Mouse (Mus musculus): ENCODE results near the gene Manbal. TPM values are rescaled to one million over a fixed set of nuclear protein-coding genes. Genes with fewer than 3 reads are reported as not detected.

Gene Manbal
- polyA plus RNA-seq, 1 experiment from 2014 or later: 54.0 TPM

- no peak for ATAC-seq (replicated peaks; ENCODE audit: extremely low read depth, insufficient read depth, low FRiP score)
- no peaks in the 10 kb centered on the region; the same call in 1 of the 2 replicates for H3K9me3 ChIP-seq (replicated peaks; ENCODE audit: control insufficient read depth, low read length)
- H3K9ac ChIP-seq (ENCODE audit: low read length): no peak overlapping the region
- no peak overlapping the region for H3K4me2 ChIP-seq (ENCODE audit: low read depth, low read length)
- H3K4me1 ChIP-seq (ENCODE audit: control insufficient read depth, insufficient read depth, low read length): no peaks in the 10 kb centered on the region
- 73% methylated on average over 3 of the region's 3 CpGs for WGBS
- no peaks in the 10 kb centered on the region for H3K27me3 ChIP-seq (ENCODE audit: control insufficient read depth, insufficient read depth, low read length)
- H3K36me3 ChIP-seq (ENCODE audit: control insufficient read depth, insufficient read depth): no peaks in the 10 kb centered on the region
- H3K27ac ChIP-seq (ENCODE audit: low read length): no peak overlapping the region
- no peak overlapping the region for H3K4me3 ChIP-seq (ENCODE audit: low read length)
Measured at GRCm38 (mm10) chr2:157354106-157354505, 13.3 kb upstream of the Manbal start.

- Histone ChIP-seq H3K4me1 (ENCODE audit: control insufficient read depth, insufficient read depth, low read length) (0 out of 2 replicates have a peak, but pooled peaks cover 5% of the 10 kb centered on the region), H3K9me3 (replicated peaks; ENCODE audit: control insufficient read depth, low read length) (no peaks in the 10 kb centered on the region; the same call in 1 of the 2 replicates), H3K36me3 (ENCODE audit: control insufficient read depth, insufficient read depth) (no peaks in the 10 kb centered on the region), H3K27ac (ENCODE audit: low read length) (no peak overlapping the region), H3K4me3 (ENCODE audit: low read length) (no peak overlapping the region), H3K27me3 (ENCODE audit: control insufficient read depth, insufficient read depth, low read length) (no peaks in the 10 kb centered on the region), H3K4me2 (ENCODE audit: low read depth, low read length) (no peak overlapping the region), H3K9ac (ENCODE audit: low read length) (no peak overlapping the region)
- ATAC-seq (replicated peaks; ENCODE audit: extremely low read depth, insufficient read depth, low FRiP score): no peak
- 81% methylated on average over 5 of the region's 5 CpGs for WGBS
Measured at GRCm38 (mm10) chr2:157360028-157360427, 7.4 kb upstream of the Manbal start.

DNA sequence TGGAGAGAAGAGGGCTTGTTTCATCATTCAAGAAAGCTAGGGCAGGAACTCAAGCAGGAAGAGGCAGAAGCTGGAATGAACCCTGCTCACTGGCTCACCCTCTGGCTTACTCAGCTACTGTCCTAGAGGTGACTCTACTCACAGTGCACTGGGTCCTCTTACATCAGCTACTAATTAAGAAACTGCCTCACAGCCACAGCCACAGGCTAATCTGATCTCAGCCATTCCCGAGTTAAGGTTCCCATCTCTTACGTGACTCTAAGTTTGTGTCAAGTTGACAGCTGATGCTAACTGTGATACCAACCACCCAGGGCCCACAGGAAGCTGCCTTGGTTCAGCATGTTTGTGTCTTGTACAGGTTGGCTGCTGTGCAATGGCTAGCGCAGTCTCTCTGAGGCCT is 4.4 kb upstream of the Manbal start:
- no peak overlapping the region for H3K9ac ChIP-seq (ENCODE audit: low read length)

GRCm38 (mm10) chr2:157366762-157367161 is 632 bp upstream of the Manbal start:
- H3K9me3 ChIP-seq (replicated peaks; ENCODE audit: control insufficient read depth, low read length): no peaks in the 10 kb centered on the region
- H3K27me3 ChIP-seq (ENCODE audit: control insufficient read depth, insufficient read depth, low read length): no peaks in the 10 kb centered on the region
- H3K27ac ChIP-seq (ENCODE audit: low read length): peak overlapping the region; percentile 88
- H3K36me3 ChIP-seq (ENCODE audit: control insufficient read depth, insufficient read depth): no peaks in the 10 kb centered on the region
- WGBS: 63% methylated on average over 9 of the region's 9 CpGs
- H3K4me1 ChIP-seq (ENCODE audit: control insufficient read depth, insufficient read depth, low read length): peaks cover 16% of the 10 kb centered on the region
- no peak overlapping the region for H3K9ac ChIP-seq (ENCODE audit: low read length)
- no peak for ATAC-seq (replicated peaks; ENCODE audit: extremely low read depth, insufficient read depth, low FRiP score)
- peak overlapping the region; percentile 82 for H3K4me2 ChIP-seq (ENCODE audit: low read depth, low read length)
- peak overlapping the region; percentile 81; the same call in 1 of the 2 replicates for H3K4me3 ChIP-seq (ENCODE audit: low read length)

More for the DNA sequence above, 4.4 kb upstream of the Manbal start:
- Histone ChIP-seq H3K36me3 (ENCODE audit: control insufficient read depth, insufficient read depth) (no peaks in the 10 kb centered on the region), H3K4me3 (ENCODE audit: low read length) (no peak overlapping the region), H3K27me3 (ENCODE audit: control insufficient read depth, insufficient read depth, low read length) (no peaks in the 10 kb centered on the region), H3K4me1 (ENCODE audit: control insufficient read depth, insufficient read depth, low read length) (peaks cover 6% of the 10 kb centered on the region; the same call in 1 of the 2 replicates), H3K27ac (ENCODE audit: low read length) (no peak overlapping the region), H3K9me3 (replicated peaks; ENCODE audit: control insufficient read depth, low read length) (no peaks in the 10 kb centered on the region), H3K4me2 (ENCODE audit: low read depth, low read length) (no peak overlapping the region)
- no peak for ATAC-seq (replicated peaks; ENCODE audit: extremely low read depth, insufficient read depth, low FRiP score)
- WGBS: 70% methylated on average over 3 of the region's 3 CpGs

- Histone ChIP-seq H3K9ac (ENCODE audit: low read length) (peak overlapping the region; percentile 94), H3K4me1 (ENCODE audit: control insufficient read depth, insufficient read depth, low read length) (peaks cover 20% of the 10 kb centered on the region), H3K27ac (ENCODE audit: low read length) (peak overlapping the region; percentile 88), H3K4me3 (ENCODE audit: low read length) (peak overlapping the region; percentile 81), H3K36me3 (ENCODE audit: control insufficient read depth, insufficient read depth) (no peaks in the 10 kb centered on the region), H3K9me3 (replicated peaks; ENCODE audit: control insufficient read depth, low read length) (no peaks in the 10 kb centered on the region), H3K4me2 (ENCODE audit: low read depth, low read length) (peak overlapping the region; percentile 82), H3K27me3 (ENCODE audit: control insufficient read depth, insufficient read depth, low read length) (no peaks in the 10 kb centered on the region)
- 2% methylated on average over 13 of the region's 13 CpGs for WGBS
- ATAC-seq (replicated peaks; ENCODE audit: extremely low read depth, insufficient read depth, low FRiP score): 0 out of 2 replicates have a peak, but pooled peaks have one; percentile 9
Measured at GRCm38 (mm10) chr2:157367991-157368390, 597 bp downstream of the Manbal start.

DNA sequence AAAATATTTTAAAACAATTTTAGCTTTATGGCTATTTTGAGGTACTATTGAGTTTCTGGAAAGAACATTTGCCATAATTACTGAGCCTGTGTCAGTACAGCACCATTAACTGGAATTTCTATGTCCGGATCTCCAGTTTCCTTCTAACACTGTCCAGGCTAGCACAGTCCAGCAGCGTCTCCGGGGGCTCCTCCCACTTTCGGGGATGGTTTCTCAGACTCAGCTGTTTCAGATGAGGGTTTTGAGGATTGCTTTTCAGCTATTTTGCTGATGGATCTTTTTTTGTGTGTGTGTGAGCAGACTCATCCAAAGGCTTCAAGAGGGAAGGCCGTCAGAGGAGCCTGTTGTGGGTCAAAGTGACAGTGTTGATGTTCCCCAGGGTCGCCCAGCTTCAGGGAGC is 4.3 kb downstream of the Manbal start:
- Histone ChIP-seq H3K36me3 (ENCODE audit: control insufficient read depth, insufficient read depth) (no peaks in the 10 kb centered on the region), H3K27ac (ENCODE audit: low read length) (no peak overlapping the region), H3K27me3 (ENCODE audit: control insufficient read depth, insufficient read depth, low read length) (no peaks in the 10 kb centered on the region), H3K4me1 (ENCODE audit: control insufficient read depth, insufficient read depth, low read length) (peaks cover 31% of the 10 kb centered on the region), H3K9me3 (replicated peaks; ENCODE audit: control insufficient read depth, low read length) (no peaks in the 10 kb centered on the region), H3K9ac (ENCODE audit: low read length) (no peak overlapping the region), H3K4me2 (ENCODE audit: low read depth, low read length) (no peak overlapping the region), H3K4me3 (ENCODE audit: low read length) (no peak overlapping the region)
- ATAC-seq (replicated peaks; ENCODE audit: extremely low read depth, insufficient read depth, low FRiP score): no peak
- WGBS: 49% methylated on average over 6 of the region's 6 CpGs

DNA sequence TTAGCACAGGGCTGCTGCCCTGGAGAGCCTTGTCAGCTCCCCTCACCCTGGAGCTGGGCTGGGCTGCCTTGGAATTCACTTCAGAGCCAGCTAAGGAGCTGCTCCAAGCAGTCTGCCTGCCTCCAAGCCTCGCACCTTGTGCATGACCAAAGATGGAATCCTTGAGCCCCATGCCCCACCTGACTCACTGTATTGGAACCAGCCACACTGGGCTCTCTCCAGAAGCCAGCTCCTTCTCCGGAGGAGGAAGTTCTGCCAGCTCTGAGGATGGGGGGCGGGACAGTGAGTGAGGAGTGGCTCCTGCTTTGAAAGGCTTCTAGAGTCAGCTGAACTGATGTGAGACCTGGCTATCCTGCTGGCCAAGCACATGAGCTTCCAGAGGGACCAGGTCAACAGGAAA is 6.3 kb downstream of the Manbal start:
- Histone ChIP-seq H3K9ac (ENCODE audit: low read length) (no peak overlapping the region), H3K4me1 (ENCODE audit: control insufficient read depth, insufficient read depth, low read length) (peaks cover 28% of the 10 kb centered on the region), H3K9me3 (replicated peaks; ENCODE audit: control insufficient read depth, low read length) (no peaks in the 10 kb centered on the region), H3K4me2 (ENCODE audit: low read depth, low read length) (no peak overlapping the region), H3K27me3 (ENCODE audit: control insufficient read depth, insufficient read depth, low read length) (no peaks in the 10 kb centered on the region), H3K36me3 (ENCODE audit: control insufficient read depth, insufficient read depth) (no peaks in the 10 kb centered on the region), H3K4me3 (ENCODE audit: low read length) (no peak overlapping the region), H3K27ac (ENCODE audit: low read length) (no peak overlapping the region)
- ATAC-seq (replicated peaks; ENCODE audit: extremely low read depth, insufficient read depth, low FRiP score): no peak
- WGBS: 68% methylated on average over 3 of the region's 3 CpGs

GRCm38 (mm10) chr2:157375051-157375450 is 7.7 kb downstream of the Manbal start:
- 36% methylated on average over 7 of the region's 8 CpGs for WGBS
- Histone ChIP-seq H3K27me3 (ENCODE audit: control insufficient read depth, insufficient read depth, low read length) (no peaks in the 10 kb centered on the region), H3K27ac (ENCODE audit: low read length) (no peak overlapping the region), H3K4me2 (ENCODE audit: low read depth, low read length) (no peak overlapping the region), H3K4me3 (ENCODE audit: low read length) (no peak overlapping the region), H3K36me3 (ENCODE audit: control insufficient read depth, insufficient read depth) (peaks cover 6% of the 10 kb centered on the region; the same call in 1 of the 2 replicates), H3K9me3 (replicated peaks; ENCODE audit: control insufficient read depth, low read length) (no peaks in the 10 kb centered on the region), H3K9ac (ENCODE audit: low read length) (no peak overlapping the region), H3K4me1 (ENCODE audit: control insufficient read depth, insufficient read depth, low read length) (peaks cover 25% of the 10 kb centered on the region)
- no peak for ATAC-seq (replicated peaks; ENCODE audit: extremely low read depth, insufficient read depth, low FRiP score)

GRCm38 (mm10) chr2:157375794-157376757 is 8.7 kb downstream of the Manbal start:
- peaks cover 8% of the 10 kb centered on the region for H3K36me3 ChIP-seq (ENCODE audit: control insufficient read depth, insufficient read depth)
- peaks cover 25% of the 10 kb centered on the region for H3K4me1 ChIP-seq (ENCODE audit: control insufficient read depth, insufficient read depth, low read length)
- no peak overlapping the region for H3K9ac ChIP-seq (ENCODE audit: low read length)
- no peak for ATAC-seq (replicated peaks; ENCODE audit: extremely low read depth, insufficient read depth, low FRiP score)
- H3K27ac ChIP-seq (ENCODE audit: low read length): no peak overlapping the region
- no peak overlapping the region for H3K4me2 ChIP-seq (ENCODE audit: low read depth, low read length)
- no peak overlapping the region for H3K4me3 ChIP-seq (ENCODE audit: low read length)
- no peaks in the 10 kb centered on the region for H3K27me3 ChIP-seq (ENCODE audit: control insufficient read depth, insufficient read depth, low read length)
- no peaks in the 10 kb centered on the region for H3K9me3 ChIP-seq (replicated peaks; ENCODE audit: control insufficient read depth, low read length)
- 52% methylated on average over 14 of the region's 14 CpGs for WGBS
